Mouse (Mus musculus) liver, postnatal 0 days (tissue): ENCODE results near the gene Katna1. TPM values are rescaled to one million over a fixed set of nuclear protein-coding genes. Genes with fewer than 3 reads are reported as not detected.

Experiments used
- ATAC-seq: fragments of 200-750 bp; cut with Nextera tagmentation; 2 replicates; pipeline ENCODE4 v1.8.0; 2017; ENCODE audit warnings: mild to moderate bottlenecking, moderate library complexity
- DNase-seq: peaks from one replicate; pipeline ENCODE4 v3.0.0-alpha.2; 2016
- H3K27ac ChIP-seq: fragments of 300-500 bp; sonication (generic); 2 replicates; pipeline ENCODE4 v1.5.1; 2014; ENCODE audit warnings: antibody characterized with exemption, moderate library complexity, mild to moderate bottlenecking, low read depth
- H3K27me3 ChIP-seq: fragments of 300-500 bp; sonication (generic); 2 replicates; pipeline ENCODE4 v1.6.1; 2014; ENCODE audit warnings: low read length, control low read depth, mixed read lengths; ENCODE audit not compliant: insufficient read depth
- H3K36me3 ChIP-seq: fragments of 300-500 bp; sonication (generic); replicated peaks from 2 replicates; pipeline ENCODE4 v1.6.1; 2014; ENCODE audit warnings: mild to moderate bottlenecking, control low read depth, low read length, moderate library complexity, mixed read lengths; ENCODE audit not compliant: insufficient read depth
- H3K4me1 ChIP-seq: fragments of 300-500 bp; sonication (generic); 2 replicates; pipeline ENCODE4 v1.6.1; 2014; ENCODE audit warnings: antibody characterized with exemption, mild to moderate bottlenecking, control low read depth; ENCODE audit not compliant: insufficient read depth
- H3K4me2 ChIP-seq: fragments of 300-500 bp; sonication (generic); 2 replicates; pipeline ENCODE4 v1.6.1; 2014; ENCODE audit warnings: low read depth, mild to moderate bottlenecking, low read length, moderate library complexity, mixed read lengths
- H3K4me3 ChIP-seq: fragments of 300-500 bp; sonication (generic); 2 replicates; pipeline ENCODE4 v1.5.1; 2014; ENCODE audit warnings: low read depth, low read length
- H3K9ac ChIP-seq: fragments of 300-500 bp; sonication (generic); replicated peaks from 2 replicates; pipeline ENCODE4 v1.6.1; 2014; ENCODE audit warnings: mild to moderate bottlenecking, moderate library complexity
- H3K9me3 ChIP-seq: fragments of 300-500 bp; sonication (generic); 2 replicates; pipeline ENCODE4 v1.6.1; 2016; ENCODE audit warnings: mild to moderate bottlenecking, control low read depth, low read length, mixed read lengths
- CTCF ChIP-seq: sonication (generic); IDR thresholded peaks from 2 replicates; pipeline ENCODE4 v1.5.1; 2016; ENCODE audit warnings: antibody characterized with exemption, low read depth
- EP300 ChIP-seq: IDR thresholded peaks from 2 replicates; pipeline ENCODE4 v1.6.1; 2016; ENCODE audit warnings: antibody characterized with exemption, low read depth, mild to moderate bottlenecking
- WGBS: fragments of 180-500 bp; shearing (Covaris S2); extraction: QIAGEN DNeasy Blood & Tissue Kit; methylation state at CpG from one replicate; pipeline ENCODE4 v1.1.7; 2014; ENCODE audit not compliant: insufficient replicate concordance; 5-methylcytosine and 5-hydroxymethylcytosine counted together
- polyA plus RNA-seq: library from polyadenylated mRNA; unstranded; fragments of >200 nt; fragmentation: Nextera tagmentation; extraction: Ambion mirVana; gene quantifications from 2 replicates; pipeline ENCODE4 v1.2.1, GENCODE M21; 2015

The Katna1 gene
- polyA plus RNA-seq, 1 experiment from 2014 or later = 20.1 TPM

GRCm38 (mm10) chr10:7700120-7700519, 25.7 kb upstream of the Katna1 start:
- Histone ChIP-seq H3K4me3 (no peak overlapping the region), H3K4me2 (no peak overlapping the region), H3K9ac (no peak overlapping the region), H3K27ac (no peak overlapping the region), H3K4me1 (no peaks in the 10 kb centered on the region), H3K36me3 (peaks cover 80% of the 10 kb centered on the region), H3K27me3 (no peaks in the 10 kb centered on the region), H3K9me3 (no peaks in the 10 kb centered on the region)
- ATAC-seq = no peak
- WGBS = 58% methylated on average over 3 of the region's 3 CpGs
- TF ChIP-seq EP300 (no peak), CTCF (no peak)
- DNase-seq = no peak

GRCm38 (mm10) chr10:7702586-7702985, 23.2 kb upstream of the Katna1 start:
- no peak overlapping the region for H3K4me2 ChIP-seq
- peaks cover 81% of the 10 kb centered on the region for H3K36me3 ChIP-seq
- ATAC-seq (no peak), DNase-seq (no peak)
- no peaks in the 10 kb centered on the region for H3K4me1 ChIP-seq
- no peaks in the 10 kb centered on the region for H3K9me3 ChIP-seq
- H3K27ac ChIP-seq = no peak overlapping the region
- no peak overlapping the region for H3K4me3 ChIP-seq
- WGBS = 89% methylated on average over 6 of the region's 6 CpGs
- H3K27me3 ChIP-seq = no peaks in the 10 kb centered on the region
- TF ChIP-seq EP300 = no peak
- no peak for TF ChIP-seq CTCF
- no peak overlapping the region for H3K9ac ChIP-seq

- TF ChIP-seq EP300 (no peak), CTCF (no peak)
- Histone ChIP-seq H3K27ac (no peak overlapping the region), H3K36me3 (peaks cover 70% of the 10 kb centered on the region), H3K4me2 (no peak overlapping the region), H3K9ac (no peak overlapping the region), H3K4me1 (no peaks in the 10 kb centered on the region), H3K9me3 (no peaks in the 10 kb centered on the region), H3K4me3 (no peak overlapping the region), H3K27me3 (no peaks in the 10 kb centered on the region)
- 83% methylated on average over 5 of the region's 5 CpGs for WGBS
- ATAC-seq = no peak
- no peak for DNase-seq
These were observed 15.7 kb upstream of the Katna1 start for GRCm38 (mm10) chr10:7710121-7710520.

- H3K36me3 ChIP-seq = peaks cover 60% of the 10 kb centered on the region
- H3K27me3 ChIP-seq = no peaks in the 10 kb centered on the region
- WGBS = 88% methylated on average over 13 of the region's 13 CpGs
- no peak overlapping the region for H3K27ac ChIP-seq
- H3K4me3 ChIP-seq = no peak overlapping the region
- no peak for TF ChIP-seq EP300
- no peak for TF ChIP-seq CTCF
- no peak overlapping the region for H3K9ac ChIP-seq
- H3K4me1 ChIP-seq = no peaks in the 10 kb centered on the region
- no peak overlapping the region for H3K4me2 ChIP-seq
- ATAC-seq = no peak
- H3K9me3 ChIP-seq = no peaks in the 10 kb centered on the region
- DNase-seq = no peak
These were observed 13.3 kb upstream of the Katna1 start for GRCm38 (mm10) chr10:7712506-7712905.

GRCm38 (mm10) chr10:7715056-7715455, 10.7 kb upstream of the Katna1 start:
- H3K27ac ChIP-seq = no peak overlapping the region
- DNase-seq (no peak), ATAC-seq (no peak)
- WGBS = 77% methylated on average over 7 of the region's 7 CpGs
- no peaks in the 10 kb centered on the region for H3K27me3 ChIP-seq
- no peak overlapping the region for H3K9ac ChIP-seq
- peaks cover 41% of the 10 kb centered on the region for H3K36me3 ChIP-seq
- H3K9me3 ChIP-seq = no peaks in the 10 kb centered on the region
- no peak overlapping the region for H3K4me3 ChIP-seq
- H3K4me2 ChIP-seq = no peak overlapping the region
- no peaks in the 10 kb centered on the region for H3K4me1 ChIP-seq
- TF ChIP-seq CTCF = no peak
- no peak for TF ChIP-seq EP300

- Histone ChIP-seq H3K27me3 (no peaks in the 10 kb centered on the region), H3K4me1 (peaks cover 5% of the 10 kb centered on the region), H3K27ac (peak overlapping the region; percentile 81), H3K4me2 (peak overlapping the region; percentile 94), H3K9ac (peak overlapping the region; percentile 68), H3K36me3 (no peaks in the 10 kb centered on the region), H3K4me3 (peak overlapping the region; percentile 88), H3K9me3 (no peaks in the 10 kb centered on the region)
- DNase-seq (no peak), ATAC-seq (no peak)
- 0% methylated on average over 8 of the region's 8 CpGs for WGBS
- no peak for TF ChIP-seq CTCF
- no peak for TF ChIP-seq EP300
These were observed 657 bp downstream of the Katna1 start for GRCm38 (mm10) chr10:7726501-7726812.

GRCm38 (mm10) chr10:7727011-7727410, 1.2 kb downstream of the Katna1 start:
- TF ChIP-seq CTCF = no peak
- no peak for TF ChIP-seq EP300
- WGBS = 13% methylated on average over 3 of the region's 3 CpGs
- peaks cover 5% of the 10 kb centered on the region for H3K4me1 ChIP-seq
- peak overlapping the region; percentile 94 for H3K4me2 ChIP-seq
- H3K9me3 ChIP-seq = no peaks in the 10 kb centered on the region
- ATAC-seq = no peak
- no peak for DNase-seq
- 0 out of 2 replicates have a peak overlapping the region, but pooled peaks have one; percentile 44 for H3K27ac ChIP-seq
- H3K9ac ChIP-seq = peak overlapping the region; percentile 68
- H3K4me3 ChIP-seq = peak overlapping the region; percentile 88
- no peaks in the 10 kb centered on the region for H3K36me3 ChIP-seq
- no peaks in the 10 kb centered on the region for H3K27me3 ChIP-seq
